Mouse (Mus musculus): ENCODE data around the gene Cep63. TPM values are rescaled to one million over a fixed set of nuclear protein-coding genes. Genes with fewer than 3 reads are reported as not detected.

Gene Cep63
- polyA plus RNA-seq, 1 experiment = 6.1 TPM

GRCm38 (mm10) chr9:102615071-102615470, 11.3 kb downstream of the Cep63 start:
- peaks cover 22% of the 10 kb centered on the region for H3K36me3 ChIP-seq (ENCODE audit: control insufficient read depth, insufficient read depth, low read length)
- WGBS = 85% methylated on average over 3 of the region's 3 CpGs
- H3K27ac ChIP-seq (ENCODE audit: control insufficient read depth, insufficient read depth, low read length) = no peak overlapping the region
- H3K27me3 ChIP-seq (ENCODE audit: control insufficient read depth, insufficient read depth, low read length) = no peaks in the 10 kb centered on the region
- H3K4me1 ChIP-seq (replicated peaks; ENCODE audit: control insufficient read depth, insufficient read depth, low read length) = no peaks in the 10 kb centered on the region
- TF ChIP-seq POLR2A (IDR thresholded peaks at IDR 0.05; ENCODE audit: control insufficient read depth, extremely low read depth, insufficient read depth, low read length, poor library complexity) = no peak
- no peak for TF ChIP-seq CTCF (IDR thresholded peaks at IDR 0.05; ENCODE audit: borderline replicate concordance, control insufficient read depth, extremely low read depth, insufficient read depth, low read length, poor library complexity)
- DNase-seq = no peak
- H3K4me3 ChIP-seq (ENCODE audit: control insufficient read depth, insufficient read depth, low read length) = no peak overlapping the region

DNA sequence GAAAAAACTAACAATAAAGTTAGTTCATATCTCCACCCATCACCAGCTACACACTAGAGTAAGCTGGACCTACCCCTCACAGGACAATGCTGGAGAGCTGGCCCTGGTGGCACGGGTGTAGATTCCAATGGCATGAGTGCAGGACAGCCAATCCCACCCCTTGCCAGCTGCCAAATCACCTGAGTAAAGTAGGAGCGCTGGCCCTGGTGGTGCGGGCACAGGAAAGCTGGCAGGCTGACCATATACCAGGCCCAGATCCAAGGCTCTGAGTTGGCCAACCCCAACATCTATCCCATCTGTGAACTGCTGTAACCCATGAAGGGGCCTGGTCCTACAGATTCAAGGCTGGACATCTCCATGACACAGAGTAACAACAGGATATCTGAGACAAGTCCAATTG, 17.1 kb downstream of the Cep63 start:
- H3K4me3 ChIP-seq (ENCODE audit: control insufficient read depth, insufficient read depth, low read length) = no peak overlapping the region
- no peak overlapping the region for H3K27ac ChIP-seq (ENCODE audit: control insufficient read depth, insufficient read depth, low read length)
- DNase-seq = no peak
- TF ChIP-seq POLR2A (IDR thresholded peaks at IDR 0.05; ENCODE audit: control insufficient read depth, extremely low read depth, insufficient read depth, low read length, poor library complexity) (no peak), CTCF (IDR thresholded peaks at IDR 0.05; ENCODE audit: borderline replicate concordance, control insufficient read depth, extremely low read depth, insufficient read depth, low read length, poor library complexity) (no peak)
- no peaks in the 10 kb centered on the region for H3K4me1 ChIP-seq (replicated peaks; ENCODE audit: control insufficient read depth, insufficient read depth, low read length)
- H3K36me3 ChIP-seq (ENCODE audit: control insufficient read depth, insufficient read depth, low read length) = peaks cover 19% of the 10 kb centered on the region
- WGBS = 96% methylated on average over 3 of the region's 3 CpGs
- no peaks in the 10 kb centered on the region for H3K27me3 ChIP-seq (ENCODE audit: control insufficient read depth, insufficient read depth, low read length)

DNA sequence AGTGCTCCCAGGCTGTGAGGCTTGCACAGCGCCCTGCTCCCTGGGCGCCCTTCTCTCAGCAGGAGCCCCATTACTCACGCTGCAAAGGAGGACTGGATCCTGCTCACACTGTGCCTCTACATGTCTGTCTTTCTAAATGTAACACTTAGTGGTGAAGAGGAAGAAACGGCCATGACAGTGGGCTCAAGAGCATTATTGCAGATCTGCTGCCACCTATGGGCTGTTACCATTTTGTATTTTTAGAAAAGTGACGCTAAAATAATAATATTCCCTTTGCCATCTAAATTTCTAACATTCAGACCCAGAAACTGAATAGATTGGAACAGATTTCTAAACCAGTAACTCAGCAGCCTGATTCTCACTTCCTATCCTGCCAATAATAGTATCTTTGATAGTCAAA, 18.9 kb downstream of the Cep63 start:
- H3K4me1 ChIP-seq (replicated peaks; ENCODE audit: control insufficient read depth, insufficient read depth, low read length) = no peaks in the 10 kb centered on the region
- H3K27ac ChIP-seq (ENCODE audit: control insufficient read depth, insufficient read depth, low read length) = no peak overlapping the region
- no peak for DNase-seq
- H3K36me3 ChIP-seq (ENCODE audit: control insufficient read depth, insufficient read depth, low read length) = peaks cover 9% of the 10 kb centered on the region
- WGBS = 89% methylated on average over 5 of the region's 5 CpGs
- no peak overlapping the region for H3K4me3 ChIP-seq (ENCODE audit: control insufficient read depth, insufficient read depth, low read length)
- no peaks in the 10 kb centered on the region for H3K27me3 ChIP-seq (ENCODE audit: control insufficient read depth, insufficient read depth, low read length)
- TF ChIP-seq POLR2A (IDR thresholded peaks at IDR 0.05; ENCODE audit: control insufficient read depth, extremely low read depth, insufficient read depth, low read length, poor library complexity) (no peak), CTCF (IDR thresholded peaks at IDR 0.05; ENCODE audit: borderline replicate concordance, control insufficient read depth, extremely low read depth, insufficient read depth, low read length, poor library complexity) (no peak)

DNA sequence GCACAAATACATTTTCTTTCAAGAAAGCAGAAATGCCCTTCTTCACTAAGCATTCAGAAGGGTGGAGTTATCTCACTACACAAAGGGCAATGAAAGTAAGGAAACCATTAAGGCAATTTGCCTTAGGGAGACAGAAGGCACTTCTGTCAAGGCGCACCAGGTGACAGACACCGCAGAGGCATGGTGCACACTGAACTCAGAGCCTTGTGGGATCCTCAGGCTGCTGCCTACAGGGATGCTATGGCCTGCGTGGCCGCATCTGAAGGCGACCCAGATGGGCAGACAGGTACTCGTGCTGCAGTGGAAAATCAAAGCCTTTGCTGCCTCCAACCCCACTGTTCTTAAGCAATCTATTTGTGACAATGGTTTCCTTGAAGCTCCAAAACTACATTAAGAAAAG, 21.2 kb downstream of the Cep63 start:
- DNase-seq = no peak
- 96% methylated on average over 6 of the region's 6 CpGs for whole genome bisulfite sequencing
- H3K36me3 ChIP-seq (ENCODE audit: control insufficient read depth, insufficient read depth, low read length) = peaks cover 17% of the 10 kb centered on the region
- TF ChIP-seq POLR2A (IDR thresholded peaks at IDR 0.05; ENCODE audit: control insufficient read depth, extremely low read depth, insufficient read depth, low read length, poor library complexity) (no peak), CTCF (IDR thresholded peaks at IDR 0.05; ENCODE audit: borderline replicate concordance, control insufficient read depth, extremely low read depth, insufficient read depth, low read length, poor library complexity) (no peak)
- no peaks in the 10 kb centered on the region for H3K27me3 ChIP-seq (ENCODE audit: control insufficient read depth, insufficient read depth, low read length)
- no peaks in the 10 kb centered on the region for H3K4me1 ChIP-seq (replicated peaks; ENCODE audit: control insufficient read depth, insufficient read depth, low read length)
- no peak overlapping the region for H3K27ac ChIP-seq (ENCODE audit: control insufficient read depth, insufficient read depth, low read length)
- no peak overlapping the region for H3K4me3 ChIP-seq (ENCODE audit: control insufficient read depth, insufficient read depth, low read length)

DNA sequence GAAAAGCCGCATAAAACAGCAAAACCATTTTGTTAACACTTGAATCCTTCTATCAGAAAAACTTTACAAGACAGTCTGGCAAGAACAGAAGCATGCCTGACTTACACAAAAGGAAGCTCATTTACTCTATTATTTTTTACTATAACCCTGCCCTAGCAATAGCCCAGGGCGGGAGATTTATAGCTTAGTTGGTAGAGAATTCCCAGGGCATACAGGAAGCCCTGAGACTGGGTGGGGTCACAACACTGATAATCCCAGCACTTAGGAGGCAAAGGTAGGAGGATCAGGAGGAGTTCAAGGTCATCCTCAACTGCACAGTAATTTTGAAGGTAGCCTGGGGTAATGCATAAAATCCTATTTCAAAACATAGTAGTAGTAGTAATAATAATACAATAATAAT, 24.7 kb downstream of the Cep63 start:
- Histone ChIP-seq H3K27ac (ENCODE audit: control insufficient read depth, insufficient read depth, low read length) (no peak overlapping the region), H3K4me1 (replicated peaks; ENCODE audit: control insufficient read depth, insufficient read depth, low read length) (no peaks in the 10 kb centered on the region), H3K36me3 (ENCODE audit: control insufficient read depth, insufficient read depth, low read length) (peaks cover 25% of the 10 kb centered on the region), H3K27me3 (ENCODE audit: control insufficient read depth, insufficient read depth, low read length) (no peaks in the 10 kb centered on the region), H3K4me3 (ENCODE audit: control insufficient read depth, insufficient read depth, low read length) (no peak overlapping the region)
- no peak for DNase-seq
- TF ChIP-seq POLR2A (IDR thresholded peaks at IDR 0.05; ENCODE audit: control insufficient read depth, extremely low read depth, insufficient read depth, low read length, poor library complexity) = no peak
- no peak for TF ChIP-seq CTCF (IDR thresholded peaks at IDR 0.05; ENCODE audit: borderline replicate concordance, control insufficient read depth, extremely low read depth, insufficient read depth, low read length, poor library complexity)
- WGBS = 93% methylated on average over 2 of the region's 2 CpGs

DNA sequence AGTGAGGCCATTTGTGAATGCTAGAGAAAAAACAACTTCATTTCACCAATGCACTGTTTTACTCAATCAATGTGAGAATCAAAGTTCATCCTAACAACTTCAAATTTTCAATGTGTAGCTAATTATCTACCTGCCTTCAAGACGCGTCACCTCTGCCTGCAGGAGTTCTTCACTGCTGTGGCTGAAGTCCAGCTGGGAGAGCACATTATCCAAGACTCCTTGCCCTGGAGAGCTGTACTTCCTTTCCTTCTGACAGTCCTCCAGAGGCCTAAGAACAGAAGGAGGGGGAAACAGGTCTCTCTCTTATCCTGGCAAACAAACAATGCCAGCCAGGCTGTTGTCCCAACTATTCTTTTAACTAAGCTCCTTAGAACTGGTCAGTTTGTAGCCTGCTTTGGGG, 25.1 kb downstream of the Cep63 start:
- TF ChIP-seq POLR2A (IDR thresholded peaks at IDR 0.05; ENCODE audit: control insufficient read depth, extremely low read depth, insufficient read depth, low read length, poor library complexity) (no peak), CTCF (IDR thresholded peaks at IDR 0.05; ENCODE audit: borderline replicate concordance, control insufficient read depth, extremely low read depth, insufficient read depth, low read length, poor library complexity) (no peak)
- Histone ChIP-seq H3K4me1 (replicated peaks; ENCODE audit: control insufficient read depth, insufficient read depth, low read length) (no peaks in the 10 kb centered on the region), H3K27me3 (ENCODE audit: control insufficient read depth, insufficient read depth, low read length) (no peaks in the 10 kb centered on the region), H3K36me3 (ENCODE audit: control insufficient read depth, insufficient read depth, low read length) (peaks cover 27% of the 10 kb centered on the region), H3K27ac (ENCODE audit: control insufficient read depth, insufficient read depth, low read length) (no peak overlapping the region), H3K4me3 (ENCODE audit: control insufficient read depth, insufficient read depth, low read length) (no peak overlapping the region)
- DNase-seq = no peak
- 100% methylated on average over 2 of the region's 2 CpGs for WGBS
